Mouse (Mus musculus): ENCODE data around the gene Il1r1. TPM values are rescaled to one million over a fixed set of nuclear protein-coding genes. Genes with fewer than 3 reads are reported as not detected.

The Il1r1 gene
- total RNA-seq, 2 experiments from 2014 or later = 3.3 to 3.5 TPM

DNA sequence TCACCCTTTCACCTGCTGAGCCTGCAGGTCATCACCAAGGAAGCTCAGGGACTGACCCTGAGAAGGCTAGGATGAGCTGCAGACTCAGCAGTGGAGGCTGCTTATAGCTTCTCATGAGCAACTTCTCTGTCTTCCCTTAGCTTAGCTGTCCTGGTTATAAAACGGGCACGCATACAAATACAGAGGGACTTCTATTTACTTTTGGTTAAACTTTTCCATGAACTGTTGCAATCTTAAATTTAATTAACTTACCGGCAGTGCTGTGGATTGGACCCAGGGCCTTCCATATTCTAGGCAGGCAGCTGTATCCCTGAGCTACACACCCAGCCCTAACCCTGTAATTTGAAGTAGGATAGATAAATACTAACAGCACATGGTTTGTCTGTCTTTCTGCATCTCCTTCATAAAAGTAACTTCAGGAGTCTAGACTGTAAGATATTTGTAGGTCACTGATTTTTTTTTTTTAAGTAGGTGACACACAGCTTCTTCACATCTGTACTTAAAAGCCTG lies 4.9 kb downstream of the Il1r1 start:
- intact Hi-C loops (cut with DNase I; ENCODE audit: low total_unique reads) = no loop called here
- DNase-seq = no peak

DNA sequence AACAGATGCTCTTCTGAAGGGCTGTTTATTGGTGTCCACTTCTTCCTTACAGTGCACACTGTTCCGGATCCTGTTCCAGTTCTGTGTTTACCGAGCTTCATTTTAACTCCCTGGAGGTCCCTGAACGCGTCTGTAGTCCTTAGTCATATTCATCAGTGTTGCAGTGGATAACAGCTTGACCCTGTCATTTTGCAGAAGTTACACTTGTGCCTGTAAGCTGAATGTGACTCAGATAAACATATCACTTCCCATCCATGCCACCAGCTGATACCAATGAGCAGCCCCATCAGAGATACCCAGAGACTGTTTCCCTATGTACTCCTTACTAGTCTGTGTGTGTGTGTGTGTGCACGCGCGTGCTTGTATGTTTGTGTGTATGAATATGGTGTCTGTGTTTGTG lies 5.5 kb downstream of the Il1r1 start:
- no peak for DNase-seq
- intact Hi-C loops (cut with DNase I; ENCODE audit: low total_unique reads) = no loop called here

DNA sequence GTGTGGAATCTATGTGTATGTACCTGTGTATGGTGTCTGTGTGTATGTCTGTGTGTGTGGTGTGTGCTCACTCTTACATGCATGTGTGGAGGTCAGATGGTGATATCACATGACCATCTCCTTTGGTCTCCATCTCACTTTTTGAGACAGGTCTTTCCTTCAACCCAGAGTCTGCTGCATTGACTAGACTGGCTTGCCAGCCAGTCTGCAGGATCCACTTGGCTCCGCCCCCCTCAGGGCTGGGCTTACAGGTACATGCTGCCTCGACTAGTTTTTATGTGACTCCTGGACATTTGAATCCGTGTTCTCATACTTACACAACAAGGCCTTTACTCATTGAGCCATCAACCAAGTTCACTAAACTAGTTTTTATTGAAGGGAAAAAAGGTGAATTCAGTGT lies 6.2 kb downstream of the Il1r1 start:
- no peak for DNase-seq
- intact Hi-C loops (cut with DNase I; ENCODE audit: low total_unique reads) = no loop called here

DNA sequence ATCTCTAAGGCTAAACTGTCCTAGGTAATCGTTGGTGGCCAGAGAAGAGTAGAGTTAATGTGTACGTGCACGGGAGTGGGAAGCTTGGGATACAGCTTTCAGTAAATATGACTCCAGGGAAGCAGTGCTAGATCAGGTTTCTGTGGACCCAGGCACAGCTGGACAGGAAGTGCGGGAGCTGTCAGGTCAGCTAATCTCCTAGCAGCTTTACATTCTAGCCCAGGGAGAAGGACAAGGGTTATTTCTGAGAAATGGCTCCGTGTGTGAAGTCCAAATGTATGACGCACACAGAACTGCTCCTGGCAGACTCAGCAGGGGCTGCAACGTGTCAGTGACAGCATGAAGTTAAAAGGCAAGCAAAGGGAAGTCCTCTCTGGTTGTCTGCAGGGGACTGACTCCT lies 8.3 kb downstream of the Il1r1 start:
- intact Hi-C loops (cut with DNase I; ENCODE audit: low total_unique reads) = no loop called here
- no peak for DNase-seq

DNA sequence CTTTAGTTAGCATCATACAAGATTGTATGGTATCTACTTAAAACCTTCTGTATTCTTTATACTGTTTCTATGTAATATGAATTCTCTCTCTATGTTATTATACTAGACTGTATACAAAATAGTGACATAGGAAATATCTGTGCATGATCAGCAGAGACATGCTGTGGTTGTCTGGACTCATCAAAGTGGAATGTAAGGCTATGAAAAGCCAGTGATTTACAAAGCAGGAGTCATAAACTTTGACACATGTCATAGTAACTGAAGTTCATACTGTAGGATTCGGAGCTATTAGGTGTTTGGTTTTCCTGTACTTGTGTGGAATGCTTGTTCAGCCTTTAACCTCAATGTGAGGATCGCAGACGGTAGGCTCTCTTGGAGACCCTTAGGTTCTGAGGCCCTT lies 8.7 kb downstream of the Il1r1 start:
- intact Hi-C loops (cut with DNase I; ENCODE audit: low total_unique reads) = no loop called here
- no peak for DNase-seq

DNA sequence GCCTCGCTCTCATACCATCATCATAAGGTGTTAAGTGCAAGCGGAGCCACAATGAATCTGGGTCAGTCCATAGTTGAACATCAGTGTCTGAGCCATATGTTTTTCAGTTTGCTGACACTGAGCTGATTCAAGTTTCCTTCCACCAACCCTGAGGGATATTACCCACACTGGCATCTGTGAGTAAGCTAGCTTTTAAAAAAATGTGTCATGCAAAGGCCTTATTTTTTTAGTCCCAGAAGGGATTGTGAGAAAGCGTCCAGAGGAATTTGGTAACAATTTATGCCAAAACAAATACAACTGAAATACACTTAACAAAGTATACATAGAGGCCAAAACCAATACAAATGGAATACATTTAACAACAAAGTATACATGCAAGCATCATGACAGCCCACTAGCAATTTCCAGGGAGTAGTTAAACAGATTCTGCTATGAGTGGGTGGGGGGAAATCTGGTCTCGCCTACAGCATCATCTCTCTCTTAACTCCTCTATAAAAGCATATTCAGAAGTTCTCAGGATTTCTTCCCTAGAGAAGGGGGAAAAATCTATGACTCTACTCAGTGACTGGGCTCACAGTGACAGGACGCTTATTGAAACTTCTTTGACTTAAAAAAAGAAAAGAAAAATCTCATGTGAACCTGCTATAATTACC lies 10.8 kb downstream of the Il1r1 start:
- DNase-seq = no peak
- intact Hi-C loops (cut with DNase I; ENCODE audit: low total_unique reads) = no loop called here

DNA sequence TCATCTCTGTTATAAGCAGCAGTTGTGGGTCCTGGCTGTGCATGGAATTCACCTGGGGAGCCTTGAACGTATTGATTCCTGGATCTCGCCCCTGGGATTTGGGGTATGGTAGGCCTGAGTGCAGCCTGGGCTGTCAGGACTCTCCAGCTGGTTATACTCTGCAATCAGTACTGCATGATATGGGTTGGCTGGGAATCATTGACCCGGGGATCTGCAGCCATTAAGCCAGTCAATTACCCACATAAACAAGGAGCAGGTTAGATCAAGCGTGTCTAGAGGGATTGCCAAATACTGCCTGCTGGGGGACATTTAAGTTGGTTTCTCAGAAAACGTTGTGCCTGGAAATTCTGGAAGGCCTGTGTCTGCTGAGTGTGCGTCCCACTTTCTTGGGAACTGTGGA lies 11.8 kb downstream of the Il1r1 start:
- no peak for DNase-seq
- intact Hi-C loops (cut with DNase I; ENCODE audit: low total_unique reads) = no loop called here

DNA sequence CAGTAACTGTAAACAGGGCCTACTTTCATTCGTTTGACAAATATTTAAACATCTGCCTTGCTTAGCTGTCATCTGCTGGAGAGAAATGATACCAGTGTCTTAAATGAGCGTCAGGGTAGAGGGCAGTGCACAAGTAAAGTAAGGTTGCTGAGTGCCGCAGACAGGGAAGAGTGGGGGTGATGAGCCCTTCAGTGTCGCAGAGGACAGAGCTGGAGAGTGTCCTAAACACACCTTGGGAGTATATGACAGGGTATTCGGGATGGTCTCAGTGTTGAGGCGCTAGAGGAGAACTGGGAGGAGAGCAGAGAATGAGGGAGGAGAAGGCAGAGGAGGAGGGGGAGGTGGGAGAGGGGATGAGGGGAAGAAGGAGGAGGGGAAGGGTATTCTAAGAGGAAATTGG lies 12.2 kb downstream of the Il1r1 start:
- DNase-seq = no peak
- intact Hi-C loops (cut with DNase I; ENCODE audit: low total_unique reads) = no loop called here

DNA sequence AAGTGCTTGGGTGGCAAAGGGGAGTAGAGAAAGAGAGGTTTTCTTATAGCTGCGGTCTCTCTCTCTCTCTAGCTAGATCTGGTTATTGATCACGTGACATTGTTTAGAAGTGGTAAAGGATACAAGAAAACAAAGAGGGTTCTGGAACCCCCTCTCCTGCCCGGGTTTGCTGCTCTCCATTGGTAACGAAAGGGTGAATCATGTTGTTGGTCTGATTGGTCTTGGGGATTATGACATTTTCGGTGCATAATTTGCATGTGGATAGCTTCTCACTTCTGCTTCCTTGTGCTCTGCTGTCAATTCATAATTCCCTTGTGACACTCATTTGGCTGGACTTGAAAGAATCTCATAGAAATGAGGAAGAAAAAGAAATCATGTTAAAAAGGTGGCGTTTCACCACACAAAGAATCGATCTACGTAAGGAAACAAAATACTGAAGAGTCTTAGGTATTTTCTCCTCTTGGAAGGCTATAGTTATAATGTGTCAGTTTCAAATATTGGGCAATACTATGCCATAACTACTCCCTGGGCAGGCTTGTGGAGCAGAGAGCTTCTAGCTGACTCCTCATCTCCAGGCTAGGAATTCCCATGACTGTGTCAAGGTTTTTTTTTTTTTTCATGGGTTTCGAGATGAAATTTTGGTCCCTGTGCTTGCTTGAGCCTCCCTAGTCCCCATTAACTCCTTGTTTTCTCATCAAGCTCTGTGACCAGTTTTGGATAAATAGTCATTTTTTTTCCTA lies 15.6 kb downstream of the Il1r1 start:
- intact Hi-C loops (cut with DNase I; ENCODE audit: low total_unique reads) = no loop called here
- DNase-seq = no peak

DNA sequence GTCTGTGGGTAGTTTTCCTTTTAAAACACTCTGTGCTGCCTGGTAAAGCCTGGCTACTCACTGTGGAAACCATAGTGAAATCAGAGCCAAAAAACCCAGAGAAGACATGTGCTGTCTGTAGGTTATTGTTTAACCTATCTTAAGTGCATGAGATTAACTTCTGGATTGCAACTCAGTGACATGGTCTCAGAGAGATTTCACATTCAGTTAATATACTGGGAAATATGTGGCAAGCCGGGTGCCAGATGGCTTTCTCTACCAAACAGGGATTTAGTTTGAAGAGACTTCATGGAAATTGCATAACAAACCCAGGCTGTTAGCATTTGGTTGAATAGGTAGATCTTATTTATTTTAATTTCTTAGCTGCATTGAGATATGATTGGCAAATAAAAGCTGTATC lies 17.8 kb downstream of the Il1r1 start:
- intact Hi-C loops (cut with DNase I; ENCODE audit: low total_unique reads) = no loop called here

DNA sequence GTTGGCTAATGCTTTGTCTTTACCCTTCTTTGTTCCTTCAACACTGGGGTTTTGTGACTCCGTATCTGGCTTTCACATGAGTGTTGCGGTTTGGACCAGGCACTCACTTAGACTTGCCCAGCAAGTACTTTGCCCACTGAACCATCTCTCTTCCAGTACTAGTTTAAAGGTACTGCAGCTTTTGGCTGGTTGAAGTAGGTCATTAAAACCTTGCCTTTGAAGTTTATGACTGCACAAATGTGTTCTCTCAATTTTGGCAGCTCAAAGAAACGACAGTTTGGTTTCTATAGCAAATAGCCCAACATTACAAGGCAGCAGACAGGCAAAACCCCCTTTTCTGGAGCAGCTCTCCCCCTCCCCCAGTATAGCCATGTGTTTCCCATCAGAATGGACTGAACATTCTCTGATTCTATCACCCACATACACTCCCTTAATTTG lies 18.7 kb downstream of the Il1r1 start:
- intact Hi-C loops (cut with DNase I; ENCODE audit: low total_unique reads) = no loop called here
- DNase-seq = no peak

More for the DNA sequence above, 17.8 kb downstream of the Il1r1 start:
- DNase-seq = no peak

DNA sequence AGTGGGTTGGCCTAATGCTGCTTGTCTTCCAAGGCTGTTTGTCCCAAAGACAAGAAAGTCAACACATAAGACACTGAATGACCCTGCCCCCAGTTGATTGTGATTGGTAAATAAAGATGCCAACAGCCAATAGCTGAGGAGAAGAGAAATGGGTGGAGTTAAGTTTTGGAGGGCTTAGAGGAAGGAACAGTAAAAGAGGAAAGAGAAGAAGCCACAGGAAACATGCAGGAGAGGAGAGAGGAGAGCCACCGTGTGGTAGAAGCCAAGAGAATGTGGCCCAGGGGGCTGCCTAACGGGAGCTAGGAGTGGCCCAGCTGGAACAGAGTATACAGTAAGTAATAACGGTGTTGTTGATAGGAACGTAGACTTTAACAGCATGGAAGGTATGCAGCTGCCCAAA lies 25.5 kb downstream of the Il1r1 start:
- DNase-seq = no peak
- intact Hi-C loops (cut with DNase I; ENCODE audit: low total_unique reads) = no loop called here

DNA sequence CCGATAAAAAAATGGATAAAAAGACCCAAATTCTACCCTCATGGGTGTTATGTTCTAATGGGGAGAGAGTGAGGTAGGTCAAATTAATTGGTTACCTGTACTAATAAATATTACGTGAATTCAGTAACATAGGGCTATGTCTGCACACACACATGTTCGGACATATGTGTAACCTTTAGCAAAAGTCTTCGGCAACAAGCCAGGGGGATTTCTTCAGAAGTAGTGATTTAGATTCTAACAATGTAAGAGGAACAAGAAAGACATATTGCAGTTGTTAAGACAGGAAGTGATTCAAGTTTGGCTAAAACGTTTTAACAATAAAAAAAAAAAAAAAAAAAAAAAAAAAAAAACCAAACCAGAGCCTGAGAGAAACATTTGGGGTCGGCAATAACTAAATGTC lies 27.6 kb downstream of the Il1r1 start:
- intact Hi-C loops (cut with DNase I; ENCODE audit: low total_unique reads) = no loop called here
- no peak for DNase-seq

DNA sequence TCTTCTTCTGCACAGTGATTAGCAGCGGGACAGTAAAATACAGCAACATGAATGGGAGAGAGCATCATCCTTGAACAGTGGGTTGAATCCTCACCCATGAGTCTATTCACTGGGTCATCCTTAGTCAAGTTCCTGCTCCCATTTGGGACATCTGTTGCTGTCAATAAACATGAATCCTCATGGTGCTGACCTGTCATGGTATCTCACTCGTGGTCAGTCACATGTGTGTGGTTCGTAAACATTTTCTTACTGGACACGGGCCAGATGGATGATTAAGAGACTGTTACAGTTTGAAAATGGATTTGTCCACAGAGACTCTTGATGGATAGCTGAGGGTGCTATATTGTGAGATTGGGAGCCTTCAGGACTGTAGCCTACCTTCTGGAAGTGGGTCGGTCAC lies 29.1 kb downstream of the Il1r1 start:
- intact Hi-C loops (cut with DNase I; ENCODE audit: low total_unique reads) = no loop called here
- no peak for DNase-seq

DNA sequence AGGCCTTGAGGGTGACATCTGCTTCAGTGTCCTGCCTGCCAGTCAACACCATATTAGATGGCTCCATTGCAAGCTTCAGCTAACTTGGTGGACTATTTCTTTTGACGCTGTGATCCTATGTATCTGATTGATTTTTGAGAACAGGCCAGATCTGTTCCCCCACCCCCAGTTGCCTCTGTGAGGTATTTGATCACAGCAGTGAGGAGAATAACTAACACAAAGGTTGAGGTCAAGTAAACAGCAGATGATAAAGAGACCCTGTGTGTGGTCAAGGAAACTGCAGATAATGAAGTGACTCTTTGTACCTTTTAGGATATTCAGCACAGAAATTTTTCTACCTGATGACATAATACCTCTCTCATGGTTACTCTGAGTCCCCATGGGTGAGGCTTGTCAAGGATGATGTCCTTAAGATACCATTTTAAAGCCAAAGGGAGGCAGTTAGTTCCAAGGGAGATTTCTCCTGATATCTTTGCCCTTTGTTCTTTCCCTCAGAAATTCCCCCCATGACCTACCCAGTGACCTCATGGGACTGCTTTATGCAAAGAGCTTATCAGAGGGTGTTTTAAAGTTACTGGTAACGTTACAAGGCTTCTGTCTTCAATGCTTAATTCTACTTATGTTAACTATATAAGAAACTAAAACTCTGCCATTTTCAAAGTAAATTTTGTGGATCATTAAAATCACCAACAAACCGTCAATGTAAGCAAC lies 29.6 kb downstream of the Il1r1 start:
- DNase-seq = no peak
- intact Hi-C loops (cut with DNase I; ENCODE audit: low total_unique reads) = no loop called here

DNA sequence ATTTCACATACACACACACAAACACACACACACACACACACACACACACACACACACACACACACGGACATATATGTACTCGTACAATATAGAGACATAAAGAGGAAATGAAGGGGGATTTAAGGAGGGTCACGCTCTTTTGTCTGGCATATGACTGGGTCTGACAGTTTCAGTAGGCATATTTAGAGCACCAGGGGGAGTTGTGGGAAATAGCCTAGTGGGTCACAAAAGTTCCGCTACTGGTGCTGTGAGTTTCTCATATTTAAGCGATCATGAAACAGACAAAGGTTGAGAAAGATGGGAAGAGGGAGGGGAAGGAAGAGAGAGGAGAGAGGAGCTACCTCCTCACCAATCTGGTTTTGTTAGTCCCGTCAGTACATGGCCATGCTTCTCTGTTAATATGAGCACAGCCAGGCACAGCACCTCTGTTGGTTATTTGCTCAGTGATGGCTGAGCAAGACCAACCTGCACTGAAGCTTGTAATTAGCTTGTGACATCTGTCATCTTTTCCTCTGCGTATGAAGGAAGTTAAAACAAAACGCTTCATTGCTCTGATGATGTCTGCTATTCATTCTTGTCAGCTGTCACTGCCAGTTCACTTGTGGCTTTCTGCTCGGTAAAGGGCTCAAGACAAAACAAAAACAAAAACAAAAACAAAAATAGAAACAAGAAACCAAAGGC lies 37.7 kb downstream of the Il1r1 start:
- intact Hi-C loops (cut with DNase I; ENCODE audit: low total_unique reads) = no loop called here
- no peak for DNase-seq

DNA sequence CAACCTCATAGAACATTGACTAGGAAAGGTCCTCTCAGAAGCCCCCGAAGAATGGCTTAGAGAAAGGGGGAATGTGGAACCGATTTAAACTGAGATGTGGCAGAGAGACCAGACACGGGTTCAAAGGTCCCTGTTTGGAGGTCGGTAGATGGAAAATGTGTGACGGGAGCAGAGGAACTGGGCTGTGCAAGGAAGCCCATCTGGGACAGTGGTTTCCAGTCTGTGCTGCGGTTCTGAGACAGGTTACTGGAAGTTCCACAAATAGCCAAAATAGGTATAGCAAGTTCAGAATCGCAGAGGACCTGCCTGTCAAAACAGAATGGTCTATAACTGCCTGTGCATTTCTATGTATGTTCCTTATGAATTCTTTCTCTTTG lies 38.2 kb downstream of the Il1r1 start:
- intact Hi-C loops (cut with DNase I; ENCODE audit: low total_unique reads) = no loop called here
- DNase-seq = no peak

DNA sequence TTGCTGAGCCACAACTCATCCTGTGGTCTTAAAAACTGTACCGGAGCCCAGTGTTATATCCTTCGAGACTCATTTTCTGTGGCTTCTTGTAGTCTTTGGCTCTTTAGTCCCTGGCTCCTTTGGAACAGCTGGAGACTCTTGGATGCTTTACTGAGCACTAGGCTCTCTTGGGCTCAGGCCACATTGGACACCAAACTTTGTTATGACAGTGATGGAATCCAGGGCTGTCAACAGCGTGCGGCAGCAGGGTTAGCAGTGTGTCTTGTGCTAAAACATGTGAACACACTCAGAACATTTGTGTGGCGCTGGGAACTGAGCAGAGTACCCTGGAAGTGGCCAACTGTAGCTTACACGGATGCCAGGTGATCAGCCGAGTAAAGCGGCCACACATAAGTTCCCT lies 38.8 kb downstream of the Il1r1 start:
- intact Hi-C loops (cut with DNase I; ENCODE audit: low total_unique reads) = no loop called here
- DNase-seq = peak; percentile 50

DNA sequence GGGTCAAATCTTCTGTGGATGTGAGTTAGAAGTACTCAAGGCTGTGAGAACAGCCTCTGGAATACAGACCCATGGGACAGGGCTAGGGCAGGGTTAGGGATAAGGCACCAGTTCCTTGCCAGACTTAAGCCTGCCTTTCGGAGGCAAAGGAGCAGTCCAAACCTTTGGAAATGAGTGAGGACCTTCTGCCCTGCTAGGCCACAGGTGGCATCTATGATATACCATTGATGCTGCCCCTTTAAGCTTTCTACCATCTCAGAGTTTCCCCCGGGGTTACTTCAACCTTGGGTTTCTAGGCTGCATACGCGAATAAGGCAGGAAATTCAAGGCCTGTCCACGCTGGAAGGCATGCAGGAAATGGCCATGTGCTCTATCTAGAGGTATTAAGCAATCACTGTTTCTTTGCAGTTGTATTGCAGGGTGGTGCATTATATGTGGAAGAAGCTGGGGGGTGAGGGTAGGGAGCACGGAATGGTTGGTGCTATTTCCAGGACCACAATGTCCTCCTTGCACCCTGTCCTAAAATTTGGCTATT lies 40.5 kb downstream of the Il1r1 start:
- intact Hi-C loops (cut with DNase I; ENCODE audit: low total_unique reads) = no loop called here
- no peak for DNase-seq

Data from gastrocnemius, postnatal 14 days (tissue).